Mouse (Mus musculus) skeletal muscle tissue, postnatal 0 days (tissue): Measurements from ENCODE around the gene Ecd. TPM values are rescaled to one million over a fixed set of nuclear protein-coding genes. Genes with fewer than 3 reads are reported as not detected.

Experiments used
- polyA plus RNA-seq: library from polyadenylated mRNA; unstranded; fragments of >200 nt; fragmentation: Nextera tagmentation; extraction: Ambion mirVana; gene quantifications from 2 replicates; pipeline ENCODE4 v1.2.1, GENCODE M21; 2015

Gene Ecd
- 23.9 and 26.2 TPM in 2 replicates for polyA plus RNA-seq

GRCm38 (mm10) chr14:20347991-20348541 lies at the start of gene Ecd, which contains the start of gene Fam149b:
Gene Ecd, minus strand, starts transcription at chr14:20348121.
Gene Fam149b, plus strand, starts transcription at chr14:20348162.

GRCm38 (mm10) chr14:20393205-20393913 lies 45.4 kb upstream of the Ecd start, which contains the start of gene Mrps16:
Gene Mrps16, minus strand, starts transcription at chr14:20393634.

DNA sequence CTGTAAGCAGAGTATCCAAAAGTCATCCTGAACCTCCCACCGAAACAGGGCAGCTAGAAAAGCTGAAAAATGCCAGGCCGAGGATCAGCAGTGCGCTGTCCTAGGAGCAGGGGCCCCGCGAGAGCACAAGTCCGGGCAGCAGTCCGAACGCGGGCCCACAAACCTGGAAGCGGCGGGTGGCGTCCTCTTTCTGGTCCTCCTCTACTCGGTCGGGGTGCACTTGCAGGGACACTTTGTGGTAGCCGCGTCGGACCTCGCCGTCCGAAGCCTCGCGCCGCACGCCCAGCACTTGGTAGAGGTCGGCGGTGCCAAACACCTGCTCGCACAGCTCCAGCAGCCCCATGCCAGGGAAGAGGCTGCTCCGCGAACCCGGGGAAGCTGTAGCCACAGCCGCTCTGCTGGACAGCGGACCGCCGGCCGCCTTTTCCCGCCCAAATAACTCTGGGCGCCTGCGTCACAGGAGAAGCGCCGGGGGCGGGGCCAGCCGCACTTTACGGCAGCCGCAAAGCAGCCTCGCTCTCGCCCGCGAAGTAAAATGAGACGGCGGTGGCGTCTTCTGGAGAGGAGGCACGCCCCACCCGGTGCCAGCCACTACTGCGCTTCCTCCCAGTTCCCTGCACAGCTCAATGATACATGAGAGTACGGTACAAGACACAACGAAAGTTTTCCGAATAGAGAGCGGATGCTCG lies 40.7 kb upstream of the Ecd start, which contains the start of gene Dnajc9:
Gene Dnajc9 (minus strand): TSS at position 470 of the 689 bp plus-strand sequence.

DNA sequence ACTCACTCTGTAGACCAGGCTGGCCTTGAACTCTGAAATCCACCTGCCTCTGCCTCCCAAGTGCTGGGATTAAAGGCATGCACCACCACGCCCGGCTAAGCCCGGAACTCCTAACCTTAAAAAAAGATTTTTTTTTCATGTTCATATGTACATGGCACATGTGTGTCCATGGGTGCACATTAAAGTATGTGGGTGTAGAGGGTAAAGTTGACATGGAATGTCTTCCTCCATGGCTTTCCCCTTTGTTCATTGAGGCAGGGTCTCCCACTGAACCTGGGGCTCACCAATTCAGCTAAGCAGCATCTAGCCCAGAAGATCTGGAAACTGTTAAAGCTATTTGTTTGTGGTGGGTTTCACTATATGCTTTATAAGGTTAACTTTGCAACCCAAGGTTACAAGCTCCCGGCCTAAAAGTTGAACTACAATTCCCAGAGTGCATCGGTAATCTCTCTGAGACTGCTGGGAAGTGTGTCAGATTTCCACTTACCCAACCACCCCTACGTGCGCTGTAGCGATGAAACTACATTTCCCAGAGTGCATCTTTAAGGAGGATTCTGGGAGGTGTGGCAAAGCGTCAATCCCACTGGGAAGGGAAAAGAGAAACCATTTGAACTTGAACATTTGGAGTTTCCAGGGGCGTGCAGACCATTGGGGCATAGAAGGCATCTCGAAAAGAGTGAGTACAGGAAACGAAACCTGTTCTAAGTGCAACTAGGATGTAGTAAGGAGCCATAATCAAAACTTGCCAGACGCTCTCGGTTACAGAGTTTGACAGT lies 53.6 kb downstream of the Ecd start, which contains the start of gene Nudt13:
Gene Nudt13 (plus strand): TSS at position 581 of the 776 bp plus-strand sequence.

Other genes starting within 250 kb of the Ecd start
- gene Saysd1, start 209.6 kb downstream of the Ecd start, polyA plus RNA-seq, result 6.8 and 8.5 TPM in 2 replicates
- gene Kcnk5, start 166.3 kb downstream of the Ecd start, polyA plus RNA-seq, result 1.0 and 1.5 TPM in 2 replicates
- gene Kcnk16, start 78.9 kb downstream of the Ecd start, polyA plus RNA-seq, result not detected in 2 replicates
- gene Nudt13, start 53.4 kb downstream of the Ecd start, polyA plus RNA-seq, result 11.3 and 13.5 TPM in 2 replicates
- 14.8 and 16.4 TPM in 2 replicates for gene Fam149b, start within 50 bp of the Ecd start, polyA plus RNA-seq
- gene Dnajc9, start 40.8 kb upstream of the Ecd start, polyA plus RNA-seq, result 35.8 and 42.1 TPM in 2 replicates
- gene Mrps16, start 45.5 kb upstream of the Ecd start, polyA plus RNA-seq, result 77.4 and 86.8 TPM in 2 replicates
- gene Cfap70, start 104.1 kb upstream of the Ecd start, polyA plus RNA-seq, result 0.12 and 0.23 TPM in 2 replicates
- 26.2 and 30.5 TPM in 2 replicates for gene Anxa7, start 132.0 kb upstream of the Ecd start, polyA plus RNA-seq
- 0.84 and 0.94 TPM in 2 replicates for gene Mss51, start 148.8 kb upstream of the Ecd start, polyA plus RNA-seq
- gene Ppp3cb, start 198.5 kb upstream of the Ecd start, polyA plus RNA-seq, result 37.6 and 51.1 TPM in 2 replicates